Mouse (Mus musculus) cortical plate, adult 2 months (tissue): Measurements from ENCODE around the gene Krt79. TPM values are rescaled to one million over a fixed set of nuclear protein-coding genes. Genes with fewer than 3 reads are reported as not detected.

Source experiments
- H3K27ac ChIP-seq: fragments of 200-500 bp; 2 replicates; pipeline ENCODE4 v1.5.1; 2012; ENCODE audit warnings: low read length, control low read depth, inconsistent platforms; ENCODE audit not compliant: insufficient read depth
- H3K4me1 ChIP-seq: fragments of 200-500 bp; 2 replicates; pipeline ENCODE4 v1.6.1; 2011; ENCODE audit warnings: low read length; ENCODE audit not compliant: control insufficient read depth, insufficient read depth
- H3K4me3 ChIP-seq: fragments of 200-500 bp; 2 replicates; pipeline ENCODE4 v1.5.1; 2011; ENCODE audit warnings: mild to moderate bottlenecking, low read length, control low read depth; ENCODE audit not compliant: insufficient read depth
- CTCF ChIP-seq: fragments of 200-500 bp; IDR thresholded peaks from 2 replicates; pipeline ENCODE4 v1.5.1; 2011; ENCODE audit warnings: mild to moderate bottlenecking, control low read depth, low read length; ENCODE audit not compliant: insufficient read depth; ENCODE audit errors: extremely low read depth
- POLR2A ChIP-seq: fragments of 200-500 bp; IDR thresholded peaks from 2 replicates; pipeline ENCODE4 v1.6.1; 2011; ENCODE audit warnings: mild to moderate bottlenecking, low read length, control low read depth; ENCODE audit not compliant: insufficient read depth; ENCODE audit errors: extremely low read depth
- polyA plus RNA-seq: library from polyadenylated mRNA; depleted of rRNA; stranded (reverse); fragments of >200 nt; gene quantifications from 2 replicates; pipeline ENCODE4 v1.2.3, GENCODE M21; 2012

The Krt79 gene
- polyA plus RNA-seq, 1 experiment, result not detected

DNA sequence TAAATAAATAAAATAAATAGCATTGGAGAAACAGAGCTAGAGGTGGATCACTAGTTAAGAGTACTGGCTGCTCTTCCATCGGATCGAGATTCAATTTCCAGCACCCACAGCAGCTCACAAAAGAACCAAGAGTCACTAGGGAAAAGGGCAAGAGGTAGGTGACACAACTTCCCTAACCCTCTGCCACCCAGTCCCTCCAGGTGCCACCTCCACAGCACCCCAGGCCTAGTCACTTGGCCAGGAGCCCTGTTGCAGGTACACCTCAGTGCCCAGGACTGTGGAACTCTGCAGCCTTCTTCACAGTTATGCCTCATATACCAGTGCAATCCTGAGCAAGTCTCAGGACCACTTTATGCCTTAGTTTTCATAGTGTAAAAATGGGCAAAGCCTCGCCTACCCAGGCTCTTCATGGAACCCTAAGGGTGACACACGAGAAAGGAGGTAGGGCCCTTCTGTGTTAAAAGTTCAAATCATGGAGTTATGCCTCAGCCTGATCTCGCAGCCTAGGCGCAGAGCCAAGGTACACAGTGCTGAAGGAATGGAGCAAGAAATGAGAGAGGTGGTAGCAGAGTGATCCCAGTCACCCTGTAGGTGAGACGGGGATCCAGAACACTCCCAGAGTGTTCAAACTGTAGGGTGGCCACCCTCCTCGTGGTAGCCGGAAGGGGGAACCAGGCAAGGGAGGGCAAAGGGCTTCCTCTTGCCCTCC, 1.4 kb downstream of the Krt79 start:
- Histone ChIP-seq H3K4me1 (no peaks in the 10 kb centered on the region), H3K4me3 (no peak overlapping the region), H3K27ac (no peak overlapping the region)
- no peak for TF ChIP-seq POLR2A
- TF ChIP-seq CTCF, result no peak

DNA sequence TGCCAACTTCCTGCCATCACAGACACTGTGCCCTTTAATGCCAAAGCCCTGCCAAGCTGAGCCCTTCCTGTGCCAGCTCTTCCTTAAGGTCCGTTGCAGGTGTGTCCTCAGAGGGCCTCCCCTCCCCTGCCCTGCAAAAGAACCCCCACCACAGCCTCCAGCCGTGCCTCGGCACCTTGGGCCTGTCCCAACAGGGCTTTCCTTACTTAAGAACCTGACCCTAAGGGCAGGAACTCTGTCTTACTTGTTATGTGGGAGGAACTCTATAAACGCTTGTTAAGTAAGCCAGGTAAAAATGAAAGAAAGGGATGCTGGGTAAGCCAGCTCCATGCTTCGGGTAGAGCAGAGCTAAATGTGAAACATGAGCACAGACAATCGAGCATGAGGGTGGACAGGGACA, 7.1 kb downstream of the Krt79 start:
- TF ChIP-seq CTCF (no peak), POLR2A (no peak)
- no peak overlapping the region for H3K4me3 ChIP-seq
- no peaks in the 10 kb centered on the region for H3K4me1 ChIP-seq
- H3K27ac ChIP-seq, result no peak overlapping the region

DNA sequence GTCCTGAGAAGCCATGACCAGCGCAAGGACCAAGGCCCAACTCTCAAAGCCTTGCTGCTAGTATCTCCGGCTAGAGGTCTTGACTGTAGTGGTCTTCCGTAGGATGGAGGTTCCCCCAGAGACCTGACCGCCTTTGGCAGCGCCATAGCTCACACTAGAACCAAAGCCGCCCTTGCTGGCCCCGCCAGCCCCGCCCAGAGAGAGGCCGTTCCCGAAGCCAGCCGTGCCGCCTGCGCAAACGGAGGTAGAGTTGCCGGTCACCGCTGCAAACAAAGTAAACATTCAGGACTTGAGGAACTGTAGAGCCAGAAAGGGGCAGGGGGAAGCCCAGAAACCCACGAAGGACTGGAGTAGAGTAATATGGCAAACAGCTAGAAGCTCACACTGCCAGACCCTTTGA, 10.5 kb downstream of the Krt79 start:
- no peak overlapping the region for H3K4me3 ChIP-seq
- H3K4me1 ChIP-seq, result no peaks in the 10 kb centered on the region
- no peak overlapping the region for H3K27ac ChIP-seq
- TF ChIP-seq POLR2A, result no peak
- TF ChIP-seq CTCF, result no peak

DNA sequence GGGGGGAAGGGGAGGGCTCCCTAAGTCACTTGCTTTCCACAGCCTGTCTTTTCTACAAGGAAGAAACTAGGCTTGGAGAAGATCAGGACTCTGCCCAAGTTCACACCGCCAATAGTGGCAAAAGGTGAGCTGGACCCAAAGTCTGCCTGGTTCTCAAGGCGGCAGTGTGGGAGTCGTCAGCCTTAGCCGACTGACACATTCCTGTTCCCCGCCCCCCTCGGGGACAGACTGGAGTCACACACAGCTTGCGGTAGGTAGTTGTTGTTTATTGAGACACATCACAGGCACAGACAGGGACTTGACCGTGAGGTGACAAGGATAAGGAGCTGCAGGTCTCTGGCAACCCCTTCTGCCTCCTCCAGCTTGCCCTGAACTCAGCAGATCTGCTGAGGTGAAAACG, 11.0 kb downstream of the Krt79 start:
- TF ChIP-seq CTCF, result no peak
- TF ChIP-seq POLR2A, result no peak
- H3K4me1 ChIP-seq, result no peaks in the 10 kb centered on the region
- no peak overlapping the region for H3K4me3 ChIP-seq
- H3K27ac ChIP-seq, result no peak overlapping the region

DNA sequence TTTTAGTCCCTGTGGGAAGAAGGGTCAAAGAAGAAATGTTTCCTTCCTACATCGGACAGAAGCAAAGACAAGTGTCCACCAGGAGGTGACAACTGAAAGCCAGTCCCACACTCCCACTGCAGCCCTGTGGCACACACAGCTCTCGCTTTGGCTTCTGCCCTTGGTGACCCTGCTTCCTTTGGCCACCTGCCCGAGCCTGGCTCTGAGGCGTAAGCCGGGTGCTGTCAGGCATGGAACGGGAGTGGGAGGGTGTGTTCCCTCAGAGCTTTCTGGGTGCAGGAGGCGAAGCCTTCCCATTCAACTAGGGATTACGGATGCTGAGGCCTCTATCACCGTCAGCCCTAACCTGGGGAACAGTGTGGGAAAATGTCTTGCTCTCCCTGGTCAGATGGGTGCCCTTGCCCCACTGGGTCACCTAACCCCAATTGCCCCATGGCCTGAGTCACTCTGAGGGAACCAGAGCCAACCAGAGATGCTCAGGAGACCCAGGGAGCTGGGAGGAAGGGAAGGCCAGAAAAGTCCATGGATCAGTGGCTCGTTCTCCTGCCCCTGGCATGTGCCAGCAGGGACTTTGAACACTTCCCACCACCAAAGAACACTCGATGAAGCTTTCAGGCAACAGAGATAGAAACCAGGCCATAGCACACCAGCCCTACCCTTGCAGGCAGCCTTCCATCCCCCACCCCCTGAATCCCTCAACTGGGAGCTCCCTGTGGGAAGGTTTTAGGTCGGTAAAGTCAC, 12.6 kb downstream of the Krt79 start:
- TF ChIP-seq CTCF (no peak), POLR2A (no peak)
- Histone ChIP-seq H3K27ac (no peak overlapping the region), H3K4me1 (no peaks in the 10 kb centered on the region), H3K4me3 (no peak overlapping the region)

DNA sequence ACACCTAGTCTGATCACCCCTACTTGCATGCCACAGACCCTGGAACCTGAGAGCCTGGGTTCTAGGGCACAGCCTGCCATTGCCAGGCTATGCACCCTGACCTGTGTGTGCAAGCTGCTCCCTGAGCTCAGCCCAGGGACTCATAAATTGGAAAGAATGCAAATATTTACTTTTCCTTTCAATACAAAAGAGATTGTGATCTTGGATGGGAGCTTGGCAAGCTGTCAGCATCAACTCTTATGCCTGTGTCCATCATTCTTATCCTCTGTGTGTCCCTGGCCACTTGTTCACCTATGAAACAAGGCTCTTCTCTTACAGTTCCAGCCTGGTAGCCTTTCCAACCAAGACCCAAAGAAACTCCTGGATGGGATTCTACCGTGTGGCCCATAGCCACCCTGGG, 15.1 kb downstream of the Krt79 start:
- Histone ChIP-seq H3K4me3 (no peak overlapping the region), H3K27ac (no peak overlapping the region), H3K4me1 (no peaks in the 10 kb centered on the region)
- TF ChIP-seq POLR2A (no peak), CTCF (no peak)

DNA sequence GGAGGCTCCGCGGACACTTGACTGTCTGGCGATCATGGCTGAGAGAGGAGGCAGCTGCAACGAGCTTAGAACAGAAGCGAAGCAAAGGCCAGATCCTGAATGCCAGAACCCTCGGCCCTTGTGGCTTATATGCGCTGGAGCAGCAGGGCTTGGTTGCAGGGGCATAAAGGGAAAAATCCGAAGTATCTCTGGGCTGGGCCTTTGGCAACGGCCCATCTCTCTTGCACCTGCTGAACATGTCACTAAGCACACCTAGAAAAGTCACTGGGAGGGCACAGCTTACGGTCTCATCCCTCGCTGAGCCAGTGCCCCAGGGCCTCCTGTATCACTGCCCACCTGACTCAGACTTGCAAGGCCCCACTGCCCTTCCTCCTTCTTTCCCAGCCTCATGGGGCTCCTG, 15.5 kb downstream of the Krt79 start, which contains the start of gene Krt4:
Gene Krt4 (minus strand): TSS at position 101 of the 400 bp plus-strand sequence.
- no peak for TF ChIP-seq POLR2A
- no peak for TF ChIP-seq CTCF
- no peak within 1 kb of the TSS for H3K4me3 ChIP-seq
- no peaks in the 10 kb centered on the region for H3K4me1 ChIP-seq
- H3K27ac ChIP-seq, result no peak within 1 kb of the TSS

DNA sequence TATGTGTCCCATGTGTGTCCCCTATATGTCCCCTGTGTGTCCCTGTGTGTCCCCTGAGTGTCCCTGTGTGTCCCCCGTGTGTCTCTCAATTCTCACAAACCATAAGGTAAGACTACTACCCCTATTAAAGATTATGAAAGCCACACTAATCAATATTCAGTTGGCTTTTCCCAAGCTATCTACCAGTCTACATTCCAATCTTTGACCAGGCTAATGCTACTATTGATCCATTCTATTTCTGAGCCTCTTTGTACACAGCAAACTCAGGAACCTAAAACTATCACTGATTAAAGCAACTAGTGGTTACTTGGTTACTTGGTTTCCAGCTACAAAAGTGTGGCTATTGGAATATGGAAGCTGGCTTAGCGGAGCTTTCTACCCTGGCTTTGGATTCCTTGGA, 17.8 kb downstream of the Krt79 start:
- H3K4me1 ChIP-seq, result no peaks in the 10 kb centered on the region
- H3K4me3 ChIP-seq, result no peak overlapping the region
- no peak overlapping the region for H3K27ac ChIP-seq
- TF ChIP-seq CTCF, result no peak
- TF ChIP-seq POLR2A, result no peak

DNA sequence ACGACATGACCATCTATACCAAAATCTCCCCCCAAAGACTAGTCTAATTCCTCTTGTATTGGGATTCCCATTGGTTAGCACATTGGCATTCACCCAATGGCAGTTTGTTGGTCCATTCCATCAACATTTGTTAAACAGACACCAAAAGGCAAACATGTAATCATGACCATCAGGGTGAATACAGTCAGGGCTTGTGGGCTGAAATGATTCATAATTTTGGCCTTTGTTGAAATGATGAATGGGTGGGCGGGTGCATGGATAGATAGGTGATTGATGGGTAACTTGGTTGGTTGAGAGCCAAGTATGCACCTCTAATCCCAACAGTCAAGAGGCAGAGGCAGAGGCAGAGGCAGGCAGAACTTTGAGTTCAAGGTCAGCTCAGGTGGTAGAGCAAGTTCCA, 24.1 kb downstream of the Krt79 start:
- no peak for TF ChIP-seq CTCF
- no peak for TF ChIP-seq POLR2A
- no peak overlapping the region for H3K4me3 ChIP-seq
- H3K4me1 ChIP-seq, result no peaks in the 10 kb centered on the region
- no peak overlapping the region for H3K27ac ChIP-seq

DNA sequence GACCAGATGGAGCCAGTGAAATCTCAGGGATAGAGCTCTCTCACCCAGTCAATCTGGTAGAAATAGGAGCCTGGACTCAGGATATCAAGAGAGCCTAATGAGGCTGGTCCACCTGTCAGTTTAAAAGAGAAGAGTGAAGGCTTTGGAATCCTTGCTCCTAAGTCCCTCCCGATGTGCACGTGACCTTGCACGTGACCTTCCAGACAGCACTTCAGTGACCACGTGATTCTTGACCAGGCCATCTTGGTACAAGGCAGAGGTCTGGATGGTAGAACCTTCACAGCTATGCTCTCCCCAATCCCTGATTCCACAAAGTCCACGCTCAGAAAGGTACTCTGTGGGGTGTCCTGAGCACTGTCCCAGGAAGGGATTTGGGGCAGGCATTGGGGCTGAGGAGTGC, 35.3 kb downstream of the Krt79 start:
- TF ChIP-seq POLR2A (no peak), CTCF (no peak)
- Histone ChIP-seq H3K4me3 (no peak overlapping the region), H3K4me1 (no peaks in the 10 kb centered on the region), H3K27ac (no peak overlapping the region)
